Mouse (Mus musculus) kidney, adult 10 weeks (tissue): ENCODE measurements around the gene Klrc2. TPM values are rescaled to one million over a fixed set of nuclear protein-coding genes. Genes with fewer than 3 reads are reported as not detected.

ENCODE experiments used
- polyA plus RNA-seq: library from polyadenylated mRNA; stranded (reverse); fragments of 350-450 nt; fragmentation: Illumina TruSeq; extraction: RNeasy Lipid Tissue Mini Kit (QIAGEN cat#74804); gene quantifications from one replicate; pipeline ENCODE4 v1.2.3, GENCODE M21; 2014; ENCODE audit warnings: low read depth, low replicate concordance

The Klrc2 gene
- 0.40 TPM for polyA plus RNA-seq

DNA sequence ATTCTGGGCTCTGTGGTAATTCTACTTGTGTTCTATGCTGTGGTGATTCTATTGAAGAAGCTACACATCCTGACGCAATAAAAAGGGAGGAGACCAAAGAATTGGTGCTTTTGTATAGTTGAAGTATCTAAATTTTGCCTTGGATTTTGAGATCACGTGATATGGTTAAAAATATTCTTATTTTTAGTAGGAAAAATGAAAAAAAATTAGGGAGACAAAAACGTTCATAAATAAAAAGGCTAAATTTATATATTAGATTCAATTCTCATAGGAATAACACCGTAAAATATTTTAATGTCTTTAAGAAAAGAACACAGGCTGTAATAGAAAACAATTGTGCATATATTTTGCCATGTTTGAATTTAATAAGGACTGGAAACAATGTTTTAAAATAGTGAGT, at the start of gene Klrc2:
Gene Klrc2, minus strand, starts transcription at position 101 of the 400 bp plus-strand sequence.

DNA sequence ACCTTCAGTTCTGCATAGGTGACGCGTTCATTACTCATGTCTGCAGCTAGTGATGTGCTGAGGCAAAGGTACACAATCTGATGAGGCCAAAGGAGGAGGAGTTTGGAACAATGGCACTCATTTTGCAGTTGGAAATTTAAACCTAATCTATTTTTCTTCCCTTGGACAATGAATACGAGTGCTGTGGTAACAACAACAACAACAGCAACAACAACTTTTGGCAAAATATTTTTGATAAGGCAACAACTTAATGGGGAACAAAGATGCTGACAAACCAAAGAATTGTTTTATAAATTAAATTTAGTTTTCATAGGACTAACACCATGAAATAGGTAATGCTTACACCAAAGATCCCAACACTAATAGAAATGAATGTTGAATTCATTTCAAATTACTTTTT, 18.4 kb upstream of the Klrc2 start, which contains the start of gene Klrc1:
Gene Klrc1, minus strand, starts transcription at position 101 of the 400 bp plus-strand sequence.

GRCm38 (mm10) chr6:129643237-129643636, 17.3 kb downstream of the Klrc2 start, which contains the start of gene Klrc3:
Gene Klrc3, minus strand, starts transcription at chr6:129643337.

DNA sequence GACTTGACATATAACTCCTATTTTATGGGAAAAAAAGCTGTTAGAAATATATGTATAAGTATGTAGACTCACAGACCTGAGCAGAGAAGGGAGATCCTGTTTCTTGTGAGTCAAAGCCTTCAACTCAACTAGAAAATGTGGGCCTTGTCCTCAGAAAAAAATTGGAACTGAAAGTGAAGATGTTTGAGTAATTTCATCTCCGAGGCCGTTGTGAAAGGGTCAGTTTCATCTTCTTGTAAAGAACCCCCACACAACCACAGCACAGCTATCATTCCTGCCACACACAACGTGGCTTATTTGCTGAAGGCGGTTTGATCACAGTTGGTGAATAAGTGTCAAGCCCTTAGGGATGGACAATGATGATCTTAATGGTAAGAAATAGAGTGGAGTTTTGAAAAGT, 36.8 kb downstream of the Klrc2 start, which contains the start of gene Klrk1:
Gene Klrk1, minus strand, starts transcription at position 130 of the 400 bp plus-strand sequence.

Other genes with a start within 250 kb of the Klrc2 start
- gene Clec1a, start 208.7 kb downstream of the Klrc2 start, polyA plus RNA-seq, result 9.7 TPM
- gene Olr1, start 153.5 kb downstream of the Klrc2 start, polyA plus RNA-seq, result 0.12 TPM
- gene Tmem52b, start 148.1 kb downstream of the Klrc2 start, polyA plus RNA-seq, result 745 TPM
- 242 TPM for gene Gabarapl1, start 127.5 kb downstream of the Klrc2 start, polyA plus RNA-seq
- 0.40 TPM for gene Klre1, start 82.8 kb downstream of the Klrc2 start, polyA plus RNA-seq
- gene Klrd1, start 68.9 kb downstream of the Klrc2 start, polyA plus RNA-seq, result 2.7 TPM
- gene Klrk1, start 36.8 kb downstream of the Klrc2 start, polyA plus RNA-seq, result 1.2 TPM
- not detected for gene Klrc3, start 17.4 kb downstream of the Klrc2 start, polyA plus RNA-seq
- gene Klrc1, start 18.3 kb upstream of the Klrc2 start, polyA plus RNA-seq, result 0.44 TPM
- 0.81 TPM for gene Klri1, start 56.4 kb upstream of the Klrc2 start, polyA plus RNA-seq
- gene Klri2, start 79.8 kb upstream of the Klrc2 start, polyA plus RNA-seq, result not detected
- not detected for gene Gm156, start 123.6 kb upstream of the Klrc2 start, polyA plus RNA-seq
- not detected for gene Gm17631, start 202.0 kb upstream of the Klrc2 start, polyA plus RNA-seq
- gene Klra17, start 216.0 kb upstream of the Klrc2 start, polyA plus RNA-seq, result not detected